Mouse (Mus musculus): ENCODE measurements at regions not wholly inside any gene's neighbourhood (a gene's known extent, or its start where the extent isn't known, plus 50 kb on each side); places are given as distances from the start of the nearest gene placed in this dataset.
"Not testable (repeated sequence)": the region's sequence is repeated elsewhere in the genome, so short reads cannot be mapped to it uniquely, and the experiment has no call there.

- intact Hi-C loops (cut with DNase I), result no loop called here
- DNase-seq, result no peak
These were observed 82.5 kb downstream of the Rhob start for GRCm38 (mm10) chr12:8417127-8417790.

GRCm38 (mm10) chr12:8412125-8412524, 87.7 kb downstream of the Rhob start:
- intact Hi-C loops (cut with DNase I), result no loop called here
- no peak for DNase-seq

GRCm38 (mm10) chr12:8410410-8411341, 89.1 kb downstream of the Rhob start:
- no peak for DNase-seq

GRCm38 (mm10) chr12:8402084-8402483, 88.9 kb downstream of the Hs1bp3 start:
- intact Hi-C loops (cut with DNase I), result no loop called here
- no peak for DNase-seq

More at GRCm38 (mm10) chr12:8410410-8411341, 89.1 kb downstream of the Rhob start:
- intact Hi-C loops (cut with DNase I), result no loop called here

GRCm38 (mm10) chr12:8401376-8401775, 88.1 kb downstream of the Hs1bp3 start:
- DNase-seq, result no peak
- intact Hi-C loops (cut with DNase I), result no loop called here

- no peak for DNase-seq
These were observed 87.3 kb downstream of the Hs1bp3 start for GRCm38 (mm10) chr12:8400345-8401130.

GRCm38 (mm10) chr12:8398852-8399251, 85.6 kb downstream of the Hs1bp3 start:
- no peak for DNase-seq
- intact Hi-C loops (cut with DNase I), result no loop called here

More at GRCm38 (mm10) chr12:8400345-8401130, 87.3 kb downstream of the Hs1bp3 start:
- intact Hi-C loops (cut with DNase I), result no loop called here

- intact Hi-C loops (cut with DNase I); DNase-seq: not testable (repeated sequence)
These were observed 83.2 kb downstream of the Hs1bp3 start for GRCm38 (mm10) chr12:8396408-8396807.

GRCm38 (mm10) chr12:8394894-8395297, 81.7 kb downstream of the Hs1bp3 start:
- DNase-seq, result peak in 1 of 2 experiments; percentile 30
- intact Hi-C loops (cut with DNase I), result no loop called here

GRCm38 (mm10) chr12:8393976-8394375, 80.7 kb downstream of the Hs1bp3 start:
- intact Hi-C loops (cut with DNase I), result no loop called here

More at GRCm38 (mm10) chr12:8393976-8394375, 80.7 kb downstream of the Hs1bp3 start:
- DNase-seq, result no peak

Measured in heart, postnatal 14 days (tissue).